Mouse (Mus musculus) kidney, adult 2 months (tissue): ENCODE measurements around the gene Atf3. TPM values are rescaled to one million over a fixed set of nuclear protein-coding genes. Genes with fewer than 3 reads are reported as not detected.

ENCODE experiments used
- DNase-seq: peaks from one replicate; pipeline ENCODE4 v3.0.0; 2021
- H3K27ac ChIP-seq: fragments of 200-500 bp; 2 replicates; pipeline ENCODE4 v1.5.1; 2012; ENCODE audit warnings: low read depth, low read length, control low read depth, inconsistent platforms; ENCODE audit not compliant: insufficient read depth
- H3K27me3 ChIP-seq: fragments of 200-500 bp; replicated peaks from 2 replicates; pipeline ENCODE4 v1.6.1; 2012; ENCODE audit warnings: mild to moderate bottlenecking, moderate library complexity, low read length, inconsistent platforms; ENCODE audit not compliant: control insufficient read depth, insufficient read depth
- H3K36me3 ChIP-seq: fragments of 200-500 bp; 2 replicates; pipeline ENCODE4 v1.6.1; 2012; ENCODE audit warnings: mild to moderate bottlenecking, moderate library complexity, low read length, inconsistent platforms; ENCODE audit not compliant: control insufficient read depth, insufficient read depth
- H3K4me1 ChIP-seq: fragments of 200-500 bp; 2 replicates; pipeline ENCODE4 v1.6.1; 2011; ENCODE audit warnings: low read length; ENCODE audit not compliant: control insufficient read depth, insufficient read depth
- H3K4me3 ChIP-seq: fragments of 200-500 bp; 2 replicates; pipeline ENCODE4 v1.5.1; 2011; ENCODE audit warnings: mild to moderate bottlenecking, low read depth, low read length, control low read depth; ENCODE audit not compliant: insufficient read depth
- CTCF ChIP-seq: fragments of 200-500 bp; conservative IDR thresholded peaks from 2 replicates; pipeline ENCODE4 v1.5.1; 2011; ENCODE audit warnings: low read depth, mild to moderate bottlenecking, control low read depth, low read length, moderate library complexity, mixed read lengths; ENCODE audit not compliant: insufficient read depth, insufficient read length
- POLR2A ChIP-seq: fragments of 200-500 bp; IDR thresholded peaks from one replicate; pipeline ENCODE4 v1.6.1; 2011; ENCODE audit warnings: low read depth, low read length, control low read depth
- WGBS: fragments of 180-500 bp; shearing (Covaris S2); methylation state at CpG from one replicate; pipeline ENCODE4 v1.1.7; 2018; 5-methylcytosine and 5-hydroxymethylcytosine counted together
- polyA plus RNA-seq: library from polyadenylated mRNA; depleted of rRNA; stranded (reverse); fragments of >200 nt; gene quantifications from 2 replicates; pipeline ENCODE4 v1.2.3, GENCODE M21; 2012

Gene Atf3
- polyA plus RNA-seq, 1 experiment: 1.5 TPM

DNA sequence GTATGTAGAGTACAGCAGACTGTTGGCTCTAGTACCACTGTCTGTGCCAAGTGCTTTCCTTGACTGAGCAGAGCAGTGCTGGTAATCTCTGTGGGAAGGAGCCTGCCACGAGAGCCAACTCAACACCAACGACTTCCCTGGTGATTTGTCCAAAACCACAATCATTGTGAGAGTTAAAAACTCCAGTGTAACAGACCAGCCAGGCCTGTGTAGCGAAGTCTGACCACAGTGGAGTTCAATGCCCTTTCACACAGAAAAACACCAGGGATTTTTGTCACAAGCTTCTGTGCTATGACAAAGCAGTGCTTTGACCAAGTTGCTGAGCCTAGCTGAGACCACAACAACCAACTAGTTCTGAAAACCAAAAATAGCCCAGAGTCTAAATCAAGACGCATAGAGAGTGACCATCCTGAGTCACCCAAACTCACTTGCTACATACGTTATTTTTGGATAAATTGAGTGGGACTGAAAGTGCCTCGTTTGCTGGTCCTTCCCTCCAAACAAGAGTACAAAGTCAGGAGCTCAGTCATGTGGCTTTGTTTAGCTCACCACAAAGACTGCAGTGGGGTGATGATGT is 12.6 kb upstream of the Atf3 start:
- no peak overlapping the region for H3K27ac ChIP-seq

DNA sequence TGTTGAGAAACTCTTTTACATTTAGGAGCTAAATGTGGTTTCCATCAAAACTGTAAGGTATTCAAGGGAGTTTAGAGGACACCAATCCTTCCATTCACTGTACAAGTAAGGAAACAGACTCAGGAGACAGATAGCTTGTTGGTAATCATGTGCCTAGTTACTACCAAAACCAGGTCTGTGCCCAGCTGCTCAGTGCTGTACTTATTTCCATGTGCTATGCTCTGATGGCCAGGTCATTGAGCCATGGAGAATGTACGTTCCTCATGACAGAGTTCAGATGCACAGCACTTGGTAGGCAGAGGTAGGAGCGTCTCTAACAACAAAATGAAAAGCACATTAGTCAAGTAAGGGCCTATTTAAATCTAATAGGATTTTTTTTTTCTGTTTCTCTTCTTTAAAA is 8.7 kb upstream of the Atf3 start:
- H3K27me3 ChIP-seq: no peaks in the 10 kb centered on the region
- TF ChIP-seq CTCF: no peak
- TF ChIP-seq POLR2A: no peak
- no peaks in the 10 kb centered on the region for H3K36me3 ChIP-seq
- 44% methylated on average over 2 of the region's 2 CpGs for WGBS
- no peak overlapping the region for H3K27ac ChIP-seq
- H3K4me3 ChIP-seq: no peak overlapping the region
- peak; percentile 80 for DNase-seq
- peaks cover 5% of the 10 kb centered on the region for H3K4me1 ChIP-seq

More for the DNA sequence above, 12.6 kb upstream of the Atf3 start:
- Histone ChIP-seq H3K4me3 (no peak overlapping the region), H3K36me3 (no peaks in the 10 kb centered on the region), H3K27me3 (no peaks in the 10 kb centered on the region), H3K4me1 (no peaks in the 10 kb centered on the region)
- no peak for TF ChIP-seq POLR2A
- TF ChIP-seq CTCF: no peak
- DNase-seq: no peak
- WGBS: 74% methylated on average over 6 of the region's 6 CpGs

DNA sequence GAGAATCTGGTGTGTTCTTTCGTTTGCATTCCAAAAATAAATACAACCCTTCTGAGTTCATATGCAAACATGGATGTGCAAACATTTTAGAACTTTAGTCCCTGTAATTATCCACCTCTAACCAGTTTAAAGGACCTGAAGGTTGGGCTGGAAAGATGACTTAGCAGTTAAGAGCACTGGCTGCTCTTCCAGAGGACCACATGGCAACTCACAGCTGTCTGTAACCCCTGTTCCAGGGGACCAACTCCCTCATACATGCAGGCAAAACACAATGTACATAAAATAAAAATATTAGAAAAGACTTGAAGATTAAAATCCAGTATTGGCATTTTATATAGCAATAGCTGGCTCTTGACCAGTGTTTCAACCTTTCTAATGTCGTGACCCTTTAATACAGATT is 7.9 kb upstream of the Atf3 start:
- no peaks in the 10 kb centered on the region for H3K27me3 ChIP-seq
- no peaks in the 10 kb centered on the region for H3K36me3 ChIP-seq
- 79% methylated on average over 2 of the region's 2 CpGs for WGBS
- H3K27ac ChIP-seq: no peak overlapping the region
- peaks cover 5% of the 10 kb centered on the region for H3K4me1 ChIP-seq
- no peak overlapping the region for H3K4me3 ChIP-seq
- TF ChIP-seq POLR2A: no peak
- TF ChIP-seq CTCF: no peak
- no peak for DNase-seq

DNA sequence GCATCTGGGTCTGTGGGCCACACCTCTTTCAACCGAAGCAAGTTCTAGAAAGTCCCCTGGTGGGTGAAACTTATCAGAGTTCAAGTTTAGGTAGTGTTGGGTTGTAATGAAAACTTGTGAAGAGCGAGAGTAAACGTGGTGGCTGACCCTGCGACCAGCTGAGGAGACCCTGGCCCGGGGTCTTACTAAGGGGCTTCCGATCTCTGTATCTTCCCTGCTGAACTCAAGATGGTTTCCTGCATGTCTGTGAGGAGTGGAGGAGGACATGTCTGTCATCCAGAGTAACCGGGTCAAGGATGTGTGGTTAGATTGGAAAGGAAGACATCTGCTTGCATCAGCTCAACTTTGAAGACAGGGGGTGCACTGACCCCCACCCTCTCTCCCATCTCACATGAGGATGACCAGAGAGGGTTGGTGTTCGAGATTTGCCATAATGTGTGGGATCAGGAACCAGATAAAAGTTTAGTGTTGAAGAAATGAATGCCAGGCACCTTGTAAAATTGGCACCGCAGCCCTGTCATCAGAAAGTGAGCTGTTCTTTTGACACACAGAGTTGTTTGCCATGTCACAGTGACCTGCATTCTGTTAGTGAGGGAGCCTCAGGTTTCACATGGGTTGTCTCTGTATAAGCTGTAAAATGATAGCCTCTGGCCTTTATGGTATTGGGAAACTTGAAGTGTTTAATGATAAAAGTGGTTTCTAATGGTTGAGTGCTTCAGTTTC is 7.3 kb upstream of the Atf3 start:
- TF ChIP-seq CTCF (no peak), POLR2A (no peak)
- Histone ChIP-seq H3K4me1 (peaks cover 5% of the 10 kb centered on the region), H3K27me3 (no peaks in the 10 kb centered on the region), H3K4me3 (peak overlapping the region; percentile 90), H3K27ac (peak overlapping the region; percentile 92; the same call in 1 of the 2 replicates), H3K36me3 (no peaks in the 10 kb centered on the region)
- WGBS: 31% methylated on average over 9 of the region's 9 CpGs
- DNase-seq: no peak

DNA sequence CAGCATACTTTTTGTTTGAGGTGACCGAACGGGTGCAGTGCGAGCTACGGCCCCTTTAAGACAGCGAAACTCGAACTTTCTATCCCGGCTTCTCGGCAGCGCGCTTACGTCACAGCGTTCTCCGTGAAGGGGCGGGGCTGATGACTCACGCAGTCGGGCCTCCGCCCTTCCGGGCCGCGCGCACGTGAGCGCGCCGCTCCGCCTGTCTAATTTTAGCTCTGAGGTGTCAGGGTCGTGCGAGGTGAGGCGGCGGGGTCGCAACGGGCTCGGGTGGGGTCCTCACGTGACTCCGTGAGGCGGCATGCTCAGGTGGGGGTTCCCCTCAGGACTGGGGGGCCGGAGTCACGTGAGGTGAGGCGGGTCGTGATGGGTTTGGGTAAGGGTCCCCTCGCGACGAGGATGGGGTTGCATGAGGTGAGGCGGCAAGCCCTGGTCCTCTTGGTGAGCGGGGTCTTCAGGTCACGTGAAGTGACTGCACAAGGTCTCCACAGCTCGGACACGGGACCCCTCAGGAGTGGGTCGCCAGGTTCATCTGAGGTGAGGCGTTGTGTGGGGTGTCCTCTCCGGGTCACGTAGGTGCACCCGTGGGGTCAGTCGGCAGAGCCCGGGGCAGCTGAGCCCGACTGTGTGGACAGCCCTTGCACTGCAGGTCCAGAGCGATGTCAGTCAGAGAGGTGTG is 6.6 kb upstream of the Atf3 start:
- TF ChIP-seq CTCF (no peak), POLR2A (peak; percentile 30)
- under 1% methylated on average over 57 of the region's 57 CpGs for WGBS
- Histone ChIP-seq H3K36me3 (no peaks in the 10 kb centered on the region), H3K4me3 (peak overlapping the region; percentile 90), H3K27me3 (no peaks in the 10 kb centered on the region), H3K4me1 (peaks cover 5% of the 10 kb centered on the region), H3K27ac (peak overlapping the region; percentile 92)
- peak; percentile 96 for DNase-seq

DNA sequence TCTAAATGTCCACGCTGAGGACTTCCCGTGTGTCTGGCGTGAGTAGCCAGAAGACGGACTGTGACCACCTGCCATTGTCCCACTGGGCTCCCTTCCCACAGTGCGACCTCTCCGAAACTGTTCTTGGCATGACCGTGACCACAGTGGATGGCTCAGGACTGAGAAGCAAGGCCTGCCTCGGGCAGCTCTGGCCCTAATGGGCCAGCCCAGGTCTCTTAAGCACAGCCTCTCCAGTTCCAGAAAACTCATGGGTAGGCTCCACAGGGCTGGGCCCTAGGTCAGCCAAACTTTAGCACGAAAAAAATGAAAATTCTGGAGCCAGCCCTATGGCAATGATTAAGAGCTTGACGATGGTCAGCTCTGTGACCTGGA is 6.1 kb upstream of the Atf3 start:
- peak overlapping the region; percentile 90 for H3K4me3 ChIP-seq
- peak overlapping the region; percentile 59 for H3K27ac ChIP-seq
- H3K36me3 ChIP-seq: no peaks in the 10 kb centered on the region
- TF ChIP-seq CTCF: no peak
- TF ChIP-seq POLR2A: no peak
- DNase-seq: no peak
- H3K4me1 ChIP-seq: peaks cover 5% of the 10 kb centered on the region
- no peaks in the 10 kb centered on the region for H3K27me3 ChIP-seq
- WGBS: 42% methylated on average over 10 of the region's 10 CpGs

DNA sequence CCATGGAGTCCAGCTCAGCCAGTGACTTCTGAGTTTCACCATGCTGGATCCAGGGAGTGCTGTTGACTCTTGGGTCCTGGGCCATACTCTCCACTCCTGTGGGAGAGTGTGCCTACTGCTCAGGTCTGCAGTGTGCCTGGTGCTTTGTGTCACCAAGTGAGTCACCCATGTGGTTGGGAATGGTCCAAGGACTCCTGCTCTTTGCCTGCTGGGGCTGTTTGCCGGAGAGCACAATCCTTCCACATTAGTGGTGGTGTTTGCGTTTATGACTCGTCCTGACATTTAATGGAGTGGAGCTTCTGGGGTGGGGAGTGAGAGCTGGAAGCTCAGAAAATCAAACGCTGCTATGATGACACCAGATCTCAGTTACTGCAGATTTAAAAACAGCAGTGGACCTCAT is 4.2 kb upstream of the Atf3 start:
- no peak for DNase-seq
- H3K27ac ChIP-seq: no peak overlapping the region
- no peaks in the 10 kb centered on the region for H3K27me3 ChIP-seq
- H3K4me3 ChIP-seq: no peak overlapping the region
- peaks cover 5% of the 10 kb centered on the region for H3K4me1 ChIP-seq
- H3K36me3 ChIP-seq: no peaks in the 10 kb centered on the region
- TF ChIP-seq CTCF (no peak), POLR2A (no peak)
- WGBS: 72% methylated on average over 4 of the region's 4 CpGs
